Mouse (Mus musculus) kidney, adult 9 months (tissue): Measurements from ENCODE around the gene Cyfip2.

Experiments
- DNase-seq: peaks from one replicate; pipeline ENCODE4 v3.0.0; 2022

The Cyfip2 gene

GRCm38 (mm10) chr11:46307768-46308167 lies 4.9 kb downstream of the Cyfip2 start:
- no peak for DNase-seq

GRCm38 (mm10) chr11:46306776-46307175 lies 5.9 kb downstream of the Cyfip2 start:
- no peak for DNase-seq

- DNase-seq: no peak
Measured at GRCm38 (mm10) chr11:46305881-46306520, 6.7 kb downstream of the Cyfip2 start.

- DNase-seq: no peak
Measured at GRCm38 (mm10) chr11:46304864-46305710, 7.6 kb downstream of the Cyfip2 start.

- DNase-seq: no peak
Measured at GRCm38 (mm10) chr11:46304093-46304492, 8.6 kb downstream of the Cyfip2 start.

GRCm38 (mm10) chr11:46302471-46302870 lies 10.2 kb downstream of the Cyfip2 start:
- peak; percentile 73 for DNase-seq

- DNase-seq: no peak
Measured at GRCm38 (mm10) chr11:46301579-46302248, 10.9 kb downstream of the Cyfip2 start.

GRCm38 (mm10) chr11:46299901-46300300 lies 12.8 kb downstream of the Cyfip2 start:
- no peak for DNase-seq

GRCm38 (mm10) chr11:46298889-46299785 lies 13.5 kb downstream of the Cyfip2 start:
- DNase-seq: peak; percentile 77

GRCm38 (mm10) chr11:46294390-46294789 lies 18.3 kb downstream of the Cyfip2 start:
- DNase-seq: no peak

- peak; percentile 91 for DNase-seq
Measured at GRCm38 (mm10) chr11:46293491-46293890, 19.2 kb downstream of the Cyfip2 start.

- peak; percentile 82 for DNase-seq
Measured at GRCm38 (mm10) chr11:46290988-46291405, 21.7 kb downstream of the Cyfip2 start.

GRCm38 (mm10) chr11:46289561-46289960 lies 23.1 kb downstream of the Cyfip2 start:
- DNase-seq: peak; percentile 72

GRCm38 (mm10) chr11:46289022-46289421 lies 23.6 kb downstream of the Cyfip2 start:
- DNase-seq: no peak

GRCm38 (mm10) chr11:46288091-46288490 lies 24.6 kb downstream of the Cyfip2 start:
- DNase-seq: no peak

- DNase-seq: peak; percentile 93
Measured at GRCm38 (mm10) chr11:46286803-46287202, 25.9 kb downstream of the Cyfip2 start.

- DNase-seq: no peak
Measured at GRCm38 (mm10) chr11:46283800-46284199, 28.9 kb downstream of the Cyfip2 start.

GRCm38 (mm10) chr11:46282612-46283011 lies 30.0 kb downstream of the Cyfip2 start:
- no peak for DNase-seq

- DNase-seq: no peak
Measured at GRCm38 (mm10) chr11:46278709-46279108, 34.0 kb downstream of the Cyfip2 start.

GRCm38 (mm10) chr11:46278140-46278539 lies 34.5 kb downstream of the Cyfip2 start:
- no peak for DNase-seq

GRCm38 (mm10) chr11:46276778-46277177 lies 35.9 kb downstream of the Cyfip2 start:
- DNase-seq: peak; percentile 81

- DNase-seq: no peak
Measured at GRCm38 (mm10) chr11:46276168-46276567, 36.5 kb downstream of the Cyfip2 start.

GRCm38 (mm10) chr11:46275302-46275701 lies 37.4 kb downstream of the Cyfip2 start:
- peak; percentile 76 for DNase-seq
